Mouse (Mus musculus) right cerebral cortex, adult 18-20 months (tissue): ENCODE data around the gene Cc2d2b.

ENCODE experiments used
- DNase-seq: peaks from one replicate; pipeline ENCODE4 v3.0.0; 2022; ENCODE audit warnings: mixed read lengths

The Cc2d2b gene

GRCm38 (mm10) chr19:40748559-40748958 lies at the start of gene Cc2d2b:
Gene Cc2d2b (plus strand): TSS chr19:40748753.
- no peak for DNase-seq

GRCm38 (mm10) chr19:40699816-40700215 lies 48.7 kb upstream of the Cc2d2b start:
- no peak for DNase-seq

- peak; percentile 86 for DNase-seq
Measured at GRCm38 (mm10) chr19:40702406-40702805, 46.1 kb upstream of the Cc2d2b start.

GRCm38 (mm10) chr19:40712889-40713628 lies 35.5 kb upstream of the Cc2d2b start:
- DNase-seq, result no peak

GRCm38 (mm10) chr19:40714700-40715099 lies 33.9 kb upstream of the Cc2d2b start:
- DNase-seq, result no peak

- DNase-seq, result no peak
Measured at GRCm38 (mm10) chr19:40716981-40717380, 31.6 kb upstream of the Cc2d2b start.

DNA sequence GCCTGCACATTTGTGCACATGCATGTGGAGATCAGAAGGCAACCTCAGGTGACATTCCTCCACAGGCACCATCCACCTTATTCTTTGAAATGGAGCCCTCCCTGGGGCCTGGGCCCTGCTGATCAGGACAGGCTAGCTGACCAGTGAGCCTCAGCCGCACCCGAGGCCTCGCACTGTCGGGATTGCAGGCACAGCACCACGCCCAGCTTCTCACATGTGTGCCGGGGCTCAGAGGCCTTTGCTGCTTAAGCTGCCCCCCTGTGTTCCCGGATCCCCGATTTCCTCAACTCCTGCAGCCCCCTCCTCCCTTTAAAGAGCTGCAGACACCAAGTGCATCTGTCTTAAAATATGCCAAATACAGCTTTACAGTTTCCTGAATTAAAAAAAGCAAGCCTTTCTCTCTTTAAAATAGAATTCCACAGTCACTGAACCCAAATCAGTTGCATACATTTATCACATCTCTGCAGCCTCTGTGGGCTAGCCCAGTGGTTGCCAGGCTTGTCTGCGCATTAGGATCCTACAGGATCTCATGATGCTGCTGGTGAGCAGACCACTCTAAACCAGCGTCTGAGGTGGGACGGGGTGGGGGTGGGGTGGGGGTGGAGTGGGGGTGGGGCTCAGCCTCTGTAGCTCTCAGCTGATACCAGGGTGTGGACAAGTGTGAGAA lies 29.0 kb upstream of the Cc2d2b start:
- no peak for DNase-seq

- no peak for DNase-seq
Measured at GRCm38 (mm10) chr19:40720381-40720780, 28.2 kb upstream of the Cc2d2b start.

DNA sequence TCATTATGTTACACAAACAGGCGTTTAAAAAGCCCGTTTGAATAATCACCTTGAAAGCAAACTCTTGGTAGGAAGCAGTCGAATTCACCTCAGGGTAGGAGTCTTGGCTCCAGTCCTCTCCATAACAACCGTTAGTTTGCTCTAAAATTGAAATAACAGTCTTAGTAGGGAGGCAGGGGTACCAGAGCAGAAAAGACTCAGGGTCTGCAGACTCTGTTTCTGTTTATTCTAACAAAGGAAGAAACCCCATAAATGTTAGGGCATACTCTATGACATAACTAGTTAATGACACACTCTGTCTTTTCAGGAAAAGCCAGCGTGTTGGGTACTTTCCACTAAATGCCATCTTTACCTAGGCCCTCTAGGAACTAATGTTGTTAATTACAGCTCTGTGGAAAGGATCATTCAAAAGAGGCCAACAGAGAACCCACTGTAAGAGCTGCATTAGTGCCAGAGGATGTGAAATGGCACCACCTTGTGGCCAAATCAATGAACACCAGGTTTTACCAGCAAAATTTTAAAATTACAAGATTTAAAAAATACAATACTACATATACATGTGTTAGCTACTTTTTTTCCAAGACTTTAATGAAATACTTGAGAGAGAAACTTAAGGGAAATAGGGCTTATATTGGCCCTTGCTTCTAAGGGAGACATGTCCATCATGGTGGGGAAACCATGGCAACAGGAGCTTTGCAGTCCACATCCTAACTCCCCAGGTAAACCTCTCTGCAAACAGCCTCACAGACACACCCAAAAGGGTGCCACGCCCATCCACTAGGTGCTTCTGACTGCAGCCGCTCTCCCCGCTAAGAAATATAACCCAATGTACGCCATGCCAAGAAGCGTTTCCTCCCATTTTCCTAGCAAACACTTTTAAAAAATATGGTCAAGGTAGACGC lies 26.2 kb upstream of the Cc2d2b start:
- peak; percentile 52 for DNase-seq

GRCm38 (mm10) chr19:40723516-40723915 lies 25.0 kb upstream of the Cc2d2b start:
- DNase-seq, result peak; percentile 57

- DNase-seq, result no peak
Measured at GRCm38 (mm10) chr19:40726148-40726547, 22.4 kb upstream of the Cc2d2b start.

DNA sequence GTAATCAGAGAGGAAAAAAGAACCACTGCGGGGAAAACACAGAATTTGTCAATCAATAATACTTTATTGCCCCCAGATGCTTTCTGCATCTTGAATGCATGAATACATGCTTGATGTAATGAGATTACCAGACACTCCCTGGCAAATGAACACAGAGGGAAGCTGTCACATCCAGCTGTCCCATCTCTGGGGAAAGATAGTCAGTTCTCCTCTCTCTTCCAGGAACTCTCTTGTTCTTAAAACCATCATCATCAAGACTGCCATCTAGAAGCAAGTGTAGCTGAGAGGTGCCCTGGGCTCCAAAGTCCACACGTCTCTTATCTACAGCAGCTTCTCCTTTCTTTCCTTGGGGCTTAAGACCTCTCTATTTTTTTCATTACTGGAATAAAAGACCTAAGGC lies 21.9 kb upstream of the Cc2d2b start:
- no peak for DNase-seq

- DNase-seq, result no peak
Measured at GRCm38 (mm10) chr19:40728213-40728612, 20.3 kb upstream of the Cc2d2b start.

GRCm38 (mm10) chr19:40728732-40729420 lies 19.7 kb upstream of the Cc2d2b start:
- no peak for DNase-seq

DNA sequence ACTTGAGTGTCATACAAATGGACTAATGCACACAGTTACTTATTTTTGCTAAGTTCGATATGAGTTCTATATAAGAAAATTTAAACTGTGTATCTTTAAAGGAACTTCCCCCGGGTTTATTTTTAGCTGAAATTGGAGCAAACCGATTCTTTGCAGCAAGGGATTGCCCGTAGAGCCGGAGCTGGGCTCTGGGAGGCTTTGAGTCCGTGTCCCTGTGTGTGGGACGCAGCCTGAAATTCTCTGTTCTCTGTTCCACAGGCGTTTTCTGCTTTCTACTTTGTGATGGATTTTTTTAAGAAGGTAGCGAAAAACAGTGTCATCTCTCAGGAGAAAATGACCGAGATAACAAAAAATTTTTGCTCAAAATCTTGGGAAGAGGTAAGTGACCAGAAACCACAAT lies 15.1 kb upstream of the Cc2d2b start:
- DNase-seq, result no peak

- peak; percentile 39 for DNase-seq
Measured at GRCm38 (mm10) chr19:40733849-40734248, 14.7 kb upstream of the Cc2d2b start.

DNA sequence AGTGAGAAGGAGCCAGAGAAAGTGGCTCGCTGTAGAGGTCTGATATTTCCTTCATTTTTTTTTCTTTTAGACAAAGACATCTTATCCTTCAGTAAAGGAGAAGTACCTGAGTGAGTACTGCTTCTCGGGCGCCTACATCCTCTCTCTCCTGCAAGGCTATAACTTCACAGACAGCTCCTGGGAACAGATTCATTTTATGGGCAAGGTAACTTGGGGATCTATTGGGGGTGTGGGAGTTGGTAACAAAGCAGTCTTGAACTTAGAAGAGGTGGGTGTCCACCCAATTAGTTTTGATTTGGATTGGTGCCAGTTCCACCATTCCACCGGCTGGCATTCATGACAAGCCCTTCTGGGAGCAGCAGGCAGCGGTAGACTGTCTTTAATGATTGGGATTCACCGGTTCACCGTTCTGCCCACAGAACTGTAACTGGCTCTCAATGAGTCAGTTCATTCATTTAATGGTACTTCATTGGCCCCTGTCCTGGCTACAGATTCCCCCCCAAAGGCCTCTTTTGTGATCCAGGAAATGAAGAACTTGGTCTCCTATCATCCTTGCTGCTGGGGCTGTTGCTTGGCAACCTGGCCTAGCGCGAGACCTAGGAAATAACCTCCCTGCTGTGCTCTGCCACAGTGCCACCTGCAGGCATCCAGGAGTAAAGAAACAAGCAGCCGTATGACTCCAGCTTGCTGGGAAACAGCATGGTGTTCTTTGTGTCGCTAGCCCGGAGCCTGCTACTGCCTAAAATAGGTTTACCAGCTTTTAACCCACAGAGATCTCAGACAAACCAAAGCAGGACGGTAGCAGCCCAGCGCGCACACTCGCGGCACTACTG lies 11.7 kb upstream of the Cc2d2b start:
- DNase-seq, result peak; percentile 81

- no peak for DNase-seq
Measured at GRCm38 (mm10) chr19:40737613-40738012, 10.9 kb upstream of the Cc2d2b start.

GRCm38 (mm10) chr19:40738683-40739324 lies 9.7 kb upstream of the Cc2d2b start:
- DNase-seq, result no peak

DNA sequence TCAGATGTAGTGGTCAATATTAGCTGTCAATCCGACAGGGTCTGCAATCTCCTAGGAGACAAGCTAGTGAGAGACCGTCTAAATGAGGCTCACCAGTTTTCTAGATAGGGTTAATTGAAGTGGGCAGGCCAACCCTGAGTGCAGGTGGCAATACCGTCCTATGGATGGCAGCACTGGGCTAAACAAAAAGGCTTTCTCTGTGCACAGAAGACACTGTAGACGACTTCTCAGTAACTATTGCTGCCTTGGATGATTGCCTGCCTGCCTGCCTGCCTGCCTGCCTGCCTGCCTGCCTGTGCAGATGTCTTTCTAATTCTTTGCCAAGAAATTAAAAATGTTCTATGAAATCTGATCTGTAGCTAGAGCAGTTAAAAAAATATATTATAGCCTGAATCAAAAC lies 1.9 kb upstream of the Cc2d2b start:
- DNase-seq, result peak; percentile 26

DNA sequence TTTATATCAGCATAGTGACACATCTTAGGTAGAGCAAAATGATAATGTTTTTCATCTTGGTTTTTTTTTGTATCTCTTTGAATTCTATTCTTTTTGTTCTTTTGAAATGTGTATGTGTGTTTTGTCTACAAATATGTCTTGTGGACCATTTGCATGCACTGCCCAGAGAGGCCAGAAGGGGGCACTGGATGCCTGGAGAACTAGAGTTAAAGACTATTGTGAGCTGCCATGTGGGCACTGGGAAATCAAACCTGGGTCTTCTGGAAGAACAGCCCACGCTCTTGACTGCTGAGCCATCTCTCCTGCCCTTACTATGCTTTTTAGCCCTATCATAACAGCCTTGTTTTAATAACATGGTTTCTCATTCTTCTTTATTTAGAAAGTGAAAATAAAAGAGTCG lies 5.8 kb downstream of the Cc2d2b start:
- DNase-seq, result no peak
